Mouse (Mus musculus): ENCODE results near the gene Senp8. TPM values are rescaled to one million over a fixed set of nuclear protein-coding genes. Genes with fewer than 3 reads are reported as not detected.

Senp8 gene
- polyA plus RNA-seq, 1 experiment from 2014 or later: 11.4 TPM

- H3K27me3 ChIP-seq (ENCODE audit: control insufficient read depth, insufficient read depth, low read length): no peaks in the 10 kb centered on the region
- no peak overlapping the region for H3K4me2 ChIP-seq (replicated peaks)
- DNase-seq (ENCODE audit: low spot score) (no peak), ATAC-seq (ENCODE audit: low FRiP score) (no peak)
- no peak overlapping the region for H3K4me3 ChIP-seq (replicated peaks; ENCODE audit: low read length)
- no peak overlapping the region for H3K9ac ChIP-seq
- peaks cover 12% of the 10 kb centered on the region for H3K4me1 ChIP-seq (replicated peaks; ENCODE audit: control insufficient read depth, insufficient read depth, low read length)
- H3K9me3 ChIP-seq (ENCODE audit: control insufficient read depth, low read length): no peaks in the 10 kb centered on the region
- 46% methylated on average over 3 of the region's 3 CpGs for WGBS
- H3K36me3 ChIP-seq (replicated peaks; ENCODE audit: control insufficient read depth, insufficient read depth): no peaks in the 10 kb centered on the region
- H3K27ac ChIP-seq: no peak overlapping the region
These were observed 55.1 kb downstream of the Senp8 start for GRCm38 (mm10) chr9:59695451-59695813.

- no peak overlapping the region for H3K4me3 ChIP-seq (replicated peaks; ENCODE audit: low read length)
- ATAC-seq (ENCODE audit: low FRiP score) (no peak), DNase-seq (ENCODE audit: low spot score) (no peak)
- H3K27me3 ChIP-seq (ENCODE audit: control insufficient read depth, insufficient read depth, low read length): no peaks in the 10 kb centered on the region
- H3K9ac ChIP-seq: no peak overlapping the region
- H3K9me3 ChIP-seq (ENCODE audit: control insufficient read depth, low read length): no peaks in the 10 kb centered on the region
- 60% methylated on average over 16 of the region's 16 CpGs for WGBS
- H3K36me3 ChIP-seq (replicated peaks; ENCODE audit: control insufficient read depth, insufficient read depth): no peaks in the 10 kb centered on the region
- H3K4me2 ChIP-seq (replicated peaks): no peak overlapping the region
- H3K4me1 ChIP-seq (replicated peaks; ENCODE audit: control insufficient read depth, insufficient read depth, low read length): peaks cover 12% of the 10 kb centered on the region
- H3K27ac ChIP-seq: no peak overlapping the region
These were observed 55.7 kb downstream of the Senp8 start for GRCm38 (mm10) chr9:59694571-59695450.

GRCm38 (mm10) chr9:59692145-59692544, 58.4 kb downstream of the Senp8 start:
- Histone ChIP-seq H3K27me3 (ENCODE audit: control insufficient read depth, insufficient read depth, low read length) (no peaks in the 10 kb centered on the region), H3K4me2 (replicated peaks) (peak overlapping the region; percentile 49), H3K9me3 (ENCODE audit: control insufficient read depth, low read length) (no peaks in the 10 kb centered on the region), H3K9ac (peak overlapping the region; percentile 35; the same call in 1 of the 2 replicates), H3K4me3 (replicated peaks; ENCODE audit: low read length) (peak overlapping the region; percentile 17), H3K27ac (peak overlapping the region; percentile 41; the same call in 1 of the 2 replicates), H3K36me3 (replicated peaks; ENCODE audit: control insufficient read depth, insufficient read depth) (no peaks in the 10 kb centered on the region), H3K4me1 (replicated peaks; ENCODE audit: control insufficient read depth, insufficient read depth, low read length) (peaks cover 12% of the 10 kb centered on the region)
- ATAC-seq (ENCODE audit: low FRiP score) (peak; percentile 70; the same call in 1 of the 2 replicates), DNase-seq (ENCODE audit: low spot score) (no peak)
- WGBS: 32% methylated on average over 9 of the region's 9 CpGs

GRCm38 (mm10) chr9:59691635-59692094, 58.8 kb downstream of the Senp8 start:
- Histone ChIP-seq H3K4me2 (replicated peaks) (peak overlapping the region; percentile 49), H3K27ac (peak overlapping the region; percentile 41; the same call in 1 of the 2 replicates), H3K9me3 (ENCODE audit: control insufficient read depth, low read length) (no peaks in the 10 kb centered on the region), H3K27me3 (ENCODE audit: control insufficient read depth, insufficient read depth, low read length) (no peaks in the 10 kb centered on the region), H3K4me1 (replicated peaks; ENCODE audit: control insufficient read depth, insufficient read depth, low read length) (peaks cover 12% of the 10 kb centered on the region), H3K36me3 (replicated peaks; ENCODE audit: control insufficient read depth, insufficient read depth) (no peaks in the 10 kb centered on the region), H3K4me3 (replicated peaks; ENCODE audit: low read length) (peak overlapping the region; percentile 17), H3K9ac (peak overlapping the region; percentile 35; the same call in 1 of the 2 replicates)
- ATAC-seq (ENCODE audit: low FRiP score): peak; percentile 87; the same call in 1 of the 2 replicates
- peak; percentile 70 for DNase-seq (ENCODE audit: low spot score)
- WGBS: 2% methylated on average over 23 of the region's 23 CpGs

- Histone ChIP-seq H3K9me3 (ENCODE audit: control insufficient read depth, low read length) (no peaks in the 10 kb centered on the region), H3K36me3 (replicated peaks; ENCODE audit: control insufficient read depth, insufficient read depth) (no peaks in the 10 kb centered on the region), H3K4me3 (replicated peaks; ENCODE audit: low read length) (no peak overlapping the region), H3K4me1 (replicated peaks; ENCODE audit: control insufficient read depth, insufficient read depth, low read length) (peaks cover 11% of the 10 kb centered on the region), H3K4me2 (replicated peaks) (no peak overlapping the region), H3K27me3 (ENCODE audit: control insufficient read depth, insufficient read depth, low read length) (no peaks in the 10 kb centered on the region), H3K9ac (no peak overlapping the region), H3K27ac (no peak overlapping the region)
- DNase-seq (ENCODE audit: low spot score) (no peak), ATAC-seq (ENCODE audit: low FRiP score) (no peak)
- WGBS: 44% methylated on average over 6 of the region's 6 CpGs
These were observed 63.0 kb downstream of the Senp8 start for GRCm38 (mm10) chr9:59687416-59688046.

Other genes starting within 250 kb of the Senp8 start
- gene Hexa, start 211.2 kb downstream of the Senp8 start, polyA plus RNA-seq (2014; fragmentation: Nextera tagmentation; extraction: Ambion mirVana): 66.6 and 67.2 TPM in 2 replicates
- 0.91 and 0.96 TPM in 2 replicates for gene Tmem202, start 210.9 kb downstream of the Senp8 start, polyA plus RNA-seq (2014; fragmentation: Nextera tagmentation; extraction: Ambion mirVana)
- 35.8 and 36.0 TPM in 2 replicates for gene Celf6, start 172.8 kb downstream of the Senp8 start, polyA plus RNA-seq (2014; fragmentation: Nextera tagmentation; extraction: Ambion mirVana)
- 216 and 219 TPM in 2 replicates for gene Parp6, start 133.4 kb downstream of the Senp8 start, polyA plus RNA-seq (2014; fragmentation: Nextera tagmentation; extraction: Ambion mirVana)
- gene Pkm, start 94.3 kb downstream of the Senp8 start, polyA plus RNA-seq (2014; fragmentation: Nextera tagmentation; extraction: Ambion mirVana): 861 and 971 TPM in 2 replicates
- gene Gramd2, start 70.6 kb downstream of the Senp8 start, polyA plus RNA-seq (2014; fragmentation: Nextera tagmentation; extraction: Ambion mirVana): 2.9 and 6.0 TPM in 2 replicates
- gene Myo9a, start 186 bp upstream of the Senp8 start, polyA plus RNA-seq (2014; fragmentation: Nextera tagmentation; extraction: Ambion mirVana): 28.9 and 29.9 TPM in 2 replicates
- not detected in 2 replicates for gene Nr2e3, start 209.9 kb upstream of the Senp8 start, polyA plus RNA-seq (2014; fragmentation: Nextera tagmentation; extraction: Ambion mirVana)

Measured in hindbrain, embryonic 14.5 days (tissue).